Mouse (Mus musculus) forebrain, embryonic 11.5 days (tissue): ENCODE results near the gene Tmem248. TPM values are rescaled to one million over a fixed set of nuclear protein-coding genes. Genes with fewer than 3 reads are reported as not detected.

Experiments
- ATAC-seq: fragments of 200-750 bp; cut with Nextera tagmentation; replicated peaks from 2 replicates; pipeline ENCODE4 v1.8.0; 2017; ENCODE audit warnings: moderate TSS enrichment; ENCODE audit not compliant: low FRiP score
- DNase-seq: peaks from one replicate; pipeline ENCODE4 v3.0.0-alpha.2; 2017; ENCODE audit warnings: low spot score
- H3K27ac ChIP-seq: fragments of 300-500 bp; sonication (generic); 2 replicates; pipeline ENCODE4 v1.5.1; 2014; ENCODE audit warnings: low read depth, low read length
- H3K27me3 ChIP-seq: fragments of 300-500 bp; sonication (generic); 2 replicates; pipeline ENCODE4 v1.6.1; 2014; ENCODE audit warnings: mild to moderate bottlenecking, low read length, mixed read lengths; ENCODE audit not compliant: control insufficient read depth, insufficient read depth
- H3K36me3 ChIP-seq: fragments of 300-500 bp; sonication (generic); 2 replicates; pipeline ENCODE4 v1.6.1; 2014; ENCODE audit warnings: mild to moderate bottlenecking, low read length, moderate library complexity, mixed read lengths; ENCODE audit not compliant: control insufficient read depth, insufficient read depth
- H3K4me1 ChIP-seq: fragments of 300-500 bp; sonication (generic); replicated peaks from 2 replicates; pipeline ENCODE4 v1.6.1; 2014; ENCODE audit warnings: low read length, mixed read lengths; ENCODE audit not compliant: control insufficient read depth, insufficient read depth
- H3K4me2 ChIP-seq: fragments of 300-500 bp; sonication (generic); 2 replicates; pipeline ENCODE4 v1.6.1; 2014; ENCODE audit warnings: low read depth, mild to moderate bottlenecking, low read length, moderate library complexity, mixed read lengths; ENCODE audit not compliant: severe bottlenecking
- H3K4me3 ChIP-seq: fragments of 300-500 bp; sonication (generic); 2 replicates; pipeline ENCODE4 v1.5.1; 2014; ENCODE audit warnings: low read depth, low read length
- H3K9ac ChIP-seq: fragments of 300-500 bp; sonication (generic); 2 replicates; pipeline ENCODE4 v1.6.1; 2014; ENCODE audit warnings: low read length
- H3K9me3 ChIP-seq: fragments of 300-500 bp; sonication (generic); 2 replicates; pipeline ENCODE4 v1.6.1; 2016; ENCODE audit warnings: low read length, mixed read lengths; ENCODE audit not compliant: control insufficient read depth
- WGBS: fragments of 180-500 bp; shearing (Covaris S2); extraction: QIAGEN DNeasy Blood & Tissue Kit; methylation state at CpG from one replicate; pipeline ENCODE4 v1.1.7; 2014; 5-methylcytosine and 5-hydroxymethylcytosine counted together
- polyA plus RNA-seq: library from polyadenylated mRNA; unstranded; fragments of >200 nt; fragmentation: Nextera tagmentation; extraction: Ambion mirVana; gene quantifications from 2 replicates; pipeline ENCODE4 v1.2.1, GENCODE M21; 2014

Tmem248 gene
- polyA plus RNA-seq: 34.7 and 35.3 TPM in 2 replicates

- DNase-seq: no peak
- ATAC-seq: no peak
- no peak within 1 kb of the TSS for H3K4me2 ChIP-seq
- H3K9me3 ChIP-seq: no peaks in the 10 kb centered on the region
- 81% methylated on average over 7 of the region's 7 CpGs for WGBS
- H3K9ac ChIP-seq: no peak within 1 kb of the TSS
- no peaks in the 10 kb centered on the region for H3K4me1 ChIP-seq
- no peaks in the 10 kb centered on the region for H3K36me3 ChIP-seq
- H3K4me3 ChIP-seq: no peak within 1 kb of the TSS
- H3K27ac ChIP-seq: no peak within 1 kb of the TSS
- no peaks in the 10 kb centered on the region for H3K27me3 ChIP-seq
Measured at GRCm38 (mm10) chr5:130216781-130217180, at the start of gene Tmem248. Gene Tmem248, plus strand, starts transcription at chr5:130217081.

- Histone ChIP-seq H3K4me3 (no peak overlapping the region), H3K9ac (no peak overlapping the region), H3K27ac (no peak overlapping the region), H3K4me2 (no peak overlapping the region), H3K36me3 (no peaks in the 10 kb centered on the region), H3K4me1 (0 out of 2 replicates have a peak, but pooled peaks cover 7% of the 10 kb centered on the region), H3K9me3 (no peaks in the 10 kb centered on the region), H3K27me3 (no peaks in the 10 kb centered on the region)
- WGBS: 74% methylated on average over 6 of the region's 6 CpGs
- DNase-seq: no peak
- no peak for ATAC-seq
Measured at GRCm38 (mm10) chr5:130169109-130169508, 47.8 kb upstream of the Tmem248 start.

- Histone ChIP-seq H3K27ac (peak overlapping the region; percentile 74), H3K4me3 (peak overlapping the region; percentile 94), H3K9me3 (no peaks in the 10 kb centered on the region), H3K36me3 (no peaks in the 10 kb centered on the region), H3K4me2 (peak overlapping the region; percentile 67), H3K4me1 (0 out of 2 replicates have a peak, but pooled peaks cover 7% of the 10 kb centered on the region), H3K27me3 (no peaks in the 10 kb centered on the region), H3K9ac (peak overlapping the region; percentile 92)
- WGBS: 12% methylated on average over 6 of the region's 6 CpGs
- ATAC-seq (peak; percentile 28; the same call in 1 of the 2 replicates), DNase-seq (no peak)
Measured at GRCm38 (mm10) chr5:130170666-130171422, 46.0 kb upstream of the Tmem248 start.

- peak within 1 kb of the TSS; percentile 92 for H3K9ac ChIP-seq
- H3K36me3 ChIP-seq: no peaks in the 10 kb centered on the region
- DNase-seq: peak; percentile 96
- H3K27ac ChIP-seq: peak within 1 kb of the TSS; percentile 74
- H3K4me2 ChIP-seq: peak within 1 kb of the TSS; percentile 67
- peak within 1 kb of the TSS; percentile 94 for H3K4me3 ChIP-seq
- WGBS: under 1% methylated on average over 60 of the region's 62 CpGs
- H3K4me1 ChIP-seq: 0 out of 2 replicates have a peak, but pooled peaks cover 7% of the 10 kb centered on the region
- peak; percentile 94 for ATAC-seq
- H3K27me3 ChIP-seq: no peaks in the 10 kb centered on the region
- H3K9me3 ChIP-seq: no peaks in the 10 kb centered on the region
Measured at GRCm38 (mm10) chr5:130171423-130171954, 45.4 kb upstream of the Tmem248 start, which contains the start of gene Rabgef1. Gene Rabgef1, plus strand, starts transcription at chr5:130171798.

- Histone ChIP-seq H3K27ac (peak overlapping the region; percentile 53; the same call in 1 of the 2 replicates), H3K4me1 (0 out of 2 replicates have a peak, but pooled peaks cover 7% of the 10 kb centered on the region), H3K4me2 (peak overlapping the region; percentile 67), H3K9me3 (no peaks in the 10 kb centered on the region), H3K4me3 (peak overlapping the region; percentile 94), H3K27me3 (no peaks in the 10 kb centered on the region), H3K36me3 (no peaks in the 10 kb centered on the region), H3K9ac (peak overlapping the region; percentile 92)
- no peak for DNase-seq
- WGBS: 2% methylated on average over 46 of the region's 46 CpGs
- peak; percentile 39; the same call in 1 of the 2 replicates for ATAC-seq
Measured at GRCm38 (mm10) chr5:130171956-130172601, 44.8 kb upstream of the Tmem248 start.

GRCm38 (mm10) chr5:130173012-130173411 is 43.9 kb upstream of the Tmem248 start:
- Histone ChIP-seq H3K36me3 (no peaks in the 10 kb centered on the region), H3K9me3 (no peaks in the 10 kb centered on the region), H3K27me3 (no peaks in the 10 kb centered on the region), H3K27ac (no peak overlapping the region), H3K4me1 (0 out of 2 replicates have a peak, but pooled peaks cover 7% of the 10 kb centered on the region), H3K4me3 (no peak overlapping the region), H3K9ac (no peak overlapping the region), H3K4me2 (peak overlapping the region; percentile 67; the same call in 1 of the 2 replicates)
- ATAC-seq: no peak
- 93% methylated on average over 4 of the region's 4 CpGs for WGBS
- no peak for DNase-seq

- Histone ChIP-seq H3K4me1 (0 out of 2 replicates have a peak, but pooled peaks cover 5% of the 10 kb centered on the region), H3K27me3 (no peaks in the 10 kb centered on the region), H3K4me2 (no peak overlapping the region), H3K27ac (no peak overlapping the region), H3K9me3 (no peaks in the 10 kb centered on the region), H3K36me3 (no peaks in the 10 kb centered on the region), H3K4me3 (no peak overlapping the region), H3K9ac (no peak overlapping the region)
- 61% methylated on average over 4 of the region's 4 CpGs for WGBS
- ATAC-seq: no peak
- no peak for DNase-seq
Measured at GRCm38 (mm10) chr5:130177871-130178270, 39.0 kb upstream of the Tmem248 start.

- ATAC-seq: no peak
- H3K4me2 ChIP-seq: no peak overlapping the region
- H3K4me3 ChIP-seq: no peak overlapping the region
- no peaks in the 10 kb centered on the region for H3K9me3 ChIP-seq
- H3K36me3 ChIP-seq: no peaks in the 10 kb centered on the region
- no peak overlapping the region for H3K27ac ChIP-seq
- no peaks in the 10 kb centered on the region for H3K27me3 ChIP-seq
- no peaks in the 10 kb centered on the region for H3K4me1 ChIP-seq
- DNase-seq: no peak
- 76% methylated on average over 7 of the region's 7 CpGs for WGBS
- H3K9ac ChIP-seq: no peak overlapping the region
Measured at GRCm38 (mm10) chr5:130180362-130180761, 36.5 kb upstream of the Tmem248 start.
